In the genomic region with DNA sequence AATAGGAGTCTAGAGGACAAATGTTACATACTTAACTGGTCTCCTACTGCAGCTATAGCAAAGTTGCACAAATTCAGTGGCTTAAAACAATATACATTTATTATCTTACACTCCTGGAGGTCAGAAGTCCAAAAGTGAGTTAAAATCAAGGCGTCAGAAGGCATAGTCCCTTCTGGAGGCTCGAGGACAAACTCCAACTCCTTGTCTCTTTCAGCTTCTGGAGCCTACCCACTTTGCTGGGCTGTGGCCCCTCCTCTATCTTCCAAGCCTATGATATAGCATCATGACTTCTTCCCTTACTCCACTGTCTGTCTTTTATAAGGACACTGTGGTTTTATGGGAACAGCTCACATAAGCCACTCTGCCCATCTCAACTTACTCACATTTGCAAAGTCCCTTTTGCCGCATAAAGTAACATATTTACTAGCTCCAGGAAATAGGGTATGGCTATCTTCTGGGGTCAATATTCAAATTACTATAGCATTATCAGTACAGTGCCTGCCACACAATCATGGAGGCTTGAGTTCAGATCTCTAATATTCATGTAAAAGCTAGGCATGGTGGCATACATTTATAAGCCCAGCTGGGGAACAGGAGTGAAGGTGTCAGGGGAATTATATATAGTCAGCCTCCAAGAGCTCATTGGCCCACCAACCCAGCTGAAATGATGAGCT, we compare ENCODE assay signal across 27 mouse cellular contexts. TPM values are rescaled to one million over a fixed set of nuclear protein-coding genes. Genes with fewer than 3 reads are reported as not detected.
"Had no signal": no experiment of that assay in that cellular context is flagged by ENCODE, and none has a peak within 500 bp of the region (broad histone marks: within the 10 kb centered on the region; RNA-seq: fewer than 3 reads in every experiment).

No protein-coding gene starts in this region.

- H3K36me3 ChIP-seq: liver, embryonic 15.5 days; lung, embryonic 15.5 days; midbrain, embryonic 10.5 days; midbrain, embryonic 13.5 days; neural tube, embryonic 13.5 days; neural tube, embryonic 15.5 days; stomach, embryonic 15.5 days had no signal

- H3K4me3 ChIP-seq: liver, embryonic 15.5 days; lung, embryonic 15.5 days; megakaryocyte, embryonic 14.5 days; midbrain, embryonic 10.5 days; midbrain, embryonic 13.5 days; myocyte; neural tube, embryonic 13.5 days; neural tube, embryonic 15.5 days; stomach, embryonic 15.5 days had no signal

- H3K4me2 ChIP-seq: liver, embryonic 15.5 days; lung, embryonic 15.5 days; midbrain, embryonic 13.5 days; neural tube, embryonic 13.5 days; neural tube, embryonic 15.5 days; stomach, embryonic 15.5 days had no signal

- ATAC-seq: liver, postnatal 0 days; lung, postnatal 0 days; midbrain, embryonic 13.5 days; midbrain, embryonic 16.5 days had no signal

- H3K9ac ChIP-seq: liver, embryonic 15.5 days; liver, postnatal 0 days; lung, embryonic 15.5 days; midbrain, embryonic 13.5 days; neural tube, embryonic 13.5 days; neural tube, embryonic 15.5 days; stomach, embryonic 15.5 days had no signal

- H3K27me3 ChIP-seq: liver, embryonic 15.5 days; lung, embryonic 15.5 days; midbrain, embryonic 13.5 days; neural tube, embryonic 13.5 days; neural tube, embryonic 15.5 days; stomach, embryonic 15.5 days had no signal

- H3K9me3 ChIP-seq: liver, embryonic 15.5 days; lung, embryonic 15.5 days; megakaryocyte, embryonic 14.5 days; midbrain, embryonic 10.5 days; midbrain, embryonic 13.5 days; neural tube, embryonic 13.5 days; neural tube, embryonic 15.5 days; stomach, embryonic 15.5 days had no signal

- DNase-seq: liver, postnatal 0 days; lung, adult 2 months; lung, postnatal 14 days; lung, postnatal 36 days; retina, postnatal 1 day; right cerebral cortex, adult 18-20 months; right cerebral cortex, postnatal 25 days; right cerebral cortex, postnatal 4 days; thymus, adult 2 months; thymus, postnatal 25 days; thymus, postnatal 4 days had no signal

- H3K4me1 ChIP-seq: liver, embryonic 15.5 days; lung, embryonic 15.5 days; megakaryocyte, embryonic 14.5 days; midbrain, embryonic 10.5 days; midbrain, embryonic 13.5 days; neural tube, embryonic 13.5 days; neural tube, embryonic 15.5 days; stomach, embryonic 15.5 days had no signal

- H3K27ac ChIP-seq: liver, embryonic 15.5 days; lung, embryonic 15.5 days; macrophage; midbrain, embryonic 10.5 days; midbrain, embryonic 13.5 days; neural tube, embryonic 13.5 days; neural tube, embryonic 15.5 days; stomach, embryonic 15.5 days; stomach, postnatal 0 days had no signal

RNA-seq across cellular contexts. Expression of gene Slc26a3, which starts 31.4 kb away (rescaled TPM):
- total RNA-seq: megakaryocyte progenitor cell, adult 5-6 weeks had no signal
- polyA plus RNA-seq: lung, embryonic 15.5 days; lung, postnatal 0 days; macrophage; midbrain, embryonic 13.5 days; myocyte; neural tube, embryonic 11.5 days; neural tube, embryonic 13.5 days; spleen, adult 2 months had no signal
